Mouse (Mus musculus) brain, embryonic 14.5 days (tissue): ENCODE measurements at regions not wholly inside any gene's neighbourhood (a gene's known extent, or its start where the extent isn't known, plus 50 kb on each side); places are given as distances from the start of the nearest gene placed in this dataset.

Experiments used
- CTCF ChIP-seq: fragments of 200-500 bp; IDR thresholded peaks from 2 replicates; pipeline ENCODE4 v1.5.1; 2012; ENCODE audit warnings: inconsistent platforms, mild to moderate bottlenecking, moderate library complexity, borderline replicate concordance; ENCODE audit not compliant: insufficient read depth, insufficient read length; ENCODE audit errors: extremely low read depth
- POLR2A ChIP-seq: fragments of 200-500 bp; IDR thresholded peaks from 2 replicates; pipeline ENCODE4 v1.6.1; 2012; ENCODE audit warnings: mild to moderate bottlenecking, inconsistent platforms, borderline replicate concordance; ENCODE audit not compliant: poor library complexity, insufficient read depth, insufficient read length, severe bottlenecking; ENCODE audit errors: extremely low read depth

- TF ChIP-seq POLR2A: no peak
- TF ChIP-seq CTCF: no peak
These were observed 137.0 kb upstream of the Tbc1d2b start for GRCm38 (mm10) chr9:90407573-90407972.
